Mouse (Mus musculus): ENCODE data around the gene Car9. TPM values are rescaled to one million over a fixed set of nuclear protein-coding genes. Genes with fewer than 3 reads are reported as not detected.

Car9 gene
- total and polyA plus RNA-seq, 3 experiments = 0.77 to 3.3 TPM; not detected in 1

DNA sequence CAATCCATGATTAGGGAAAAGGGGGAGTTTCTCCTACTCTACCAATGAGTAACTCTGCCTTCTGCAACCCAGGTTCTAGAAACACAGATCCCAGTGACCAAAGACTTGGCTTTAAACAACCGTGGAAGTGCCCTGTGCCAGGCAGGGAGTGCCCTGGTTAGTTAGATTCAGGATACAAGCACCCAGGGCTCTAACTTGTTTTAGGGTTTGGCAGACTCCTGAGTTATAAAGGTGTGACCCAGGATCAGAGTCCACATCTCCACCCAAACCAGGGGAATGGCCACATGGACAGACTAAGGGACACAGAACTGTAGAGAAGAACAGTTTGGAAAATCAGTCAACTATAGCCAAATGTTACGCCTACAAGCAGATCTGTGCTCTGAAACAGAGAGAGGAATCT lies 3.7 kb upstream of the Car9 start:
- H3K36me3 ChIP-seq (ENCODE audit: control insufficient read depth in 1 of 2, insufficient read depth in 2 of 2, low read length in 2 of 2) = peaks cover 0 to 13% of the 10 kb centered on the region in 2 experiments; a peak in 2 of 4 replicates
- no peaks in the 10 kb centered on the region for H3K27me3 ChIP-seq (ENCODE audit: control insufficient read depth in 1 of 2, insufficient read depth in 2 of 2, low read length in 2 of 2)
- H3K9ac ChIP-seq (ENCODE audit: control insufficient read depth, low read depth, low read length, poor library complexity, severe bottlenecking) = no peak overlapping the region
- TF ChIP-seq KAT2A (conservative IDR thresholded peaks at IDR 0.05; ENCODE audit: low read depth, low read length) = no peak
- no peak for TF ChIP-seq TBP (IDR thresholded peaks at IDR 0.05; ENCODE audit: low read depth, low read length)
- TF ChIP-seq NRF1 (IDR thresholded peaks at IDR 0.05; ENCODE audit: insufficient read depth, low read depth, low read length, poor library complexity, severe bottlenecking) = no peak
- TF ChIP-seq TAL1 (IDR thresholded peaks at IDR 0.05; ENCODE audit: low read length) = no peak
- TF ChIP-seq E2F4 (IDR thresholded peaks at IDR 0.05; ENCODE audit: borderline replicate concordance, low read depth, low read length) = no peak
- no peak for TF ChIP-seq MEF2A (IDR thresholded peaks at IDR 0.05; ENCODE audit: extremely low read depth, insufficient replicate concordance, low read depth, low read length, poor library complexity, severe bottlenecking)
- TF ChIP-seq SIN3A (IDR thresholded peaks at IDR 0.05; ENCODE audit: low read length) = no peak
- no peak for TF ChIP-seq GABPA (IDR thresholded peaks at IDR 0.05; ENCODE audit: low read depth, low read length)
- no peaks in the 10 kb centered on the region for H3K9me3 ChIP-seq (replicated peaks; ENCODE audit: insufficient read depth, low read length)
- no peak for DNase-seq (ENCODE audit: low read depth, low spot score)
- H3K4me3 ChIP-seq (ENCODE audit: control insufficient read depth in 1 of 2, insufficient read depth in 1 of 2, low read depth in 2 of 2, low read length in 2 of 2) = no peak overlapping the region
- no peak overlapping the region for H3K27ac ChIP-seq (ENCODE audit: control insufficient read depth, low read depth, low read length)
- H3K4me1 ChIP-seq (ENCODE audit: control insufficient read depth in 1 of 2, insufficient read depth in 2 of 2, low read length in 2 of 2) = peaks cover 12 to 25% of the 10 kb centered on the region in 2 experiments
- H3K79me2 ChIP-seq (ENCODE audit: control insufficient read depth, insufficient read depth, low read length, poor library complexity) = peaks cover 8% of the 10 kb centered on the region

DNA sequence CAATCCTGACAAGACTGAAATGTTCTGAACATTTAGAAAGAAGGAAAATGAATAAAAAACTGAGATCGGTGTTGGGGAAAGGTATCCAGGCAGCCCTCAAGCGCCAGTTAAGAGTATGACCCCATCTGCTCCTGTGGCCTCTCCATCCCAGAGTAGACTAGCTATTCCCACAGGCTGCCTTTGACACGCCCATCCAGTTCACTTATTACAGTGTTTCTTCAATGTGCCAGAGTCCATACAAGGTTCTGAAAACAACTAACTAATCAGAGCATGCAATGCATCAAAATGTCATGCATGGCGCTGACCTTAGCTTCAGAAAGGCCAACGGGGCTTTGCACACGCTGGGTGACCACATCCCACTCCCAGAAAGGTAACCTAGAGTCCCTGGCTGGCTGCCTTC lies 3.3 kb upstream of the Car9 start:
- TF ChIP-seq GABPA (IDR thresholded peaks at IDR 0.05; ENCODE audit: low read depth, low read length) = no peak
- TF ChIP-seq ELF1 (IDR thresholded peaks at IDR 0.05; ENCODE audit: low read depth, low read length) = no peak
- TF ChIP-seq TAL1 (IDR thresholded peaks at IDR 0.05; ENCODE audit: low read length) = no peak
- no peak for TF ChIP-seq UBTF (IDR thresholded peaks at IDR 0.05; ENCODE audit: borderline replicate concordance, insufficient read depth, low read depth, low read length)
- TF ChIP-seq POLR2AphosphoS5 (IDR thresholded peaks at IDR 0.05; ENCODE audit: borderline replicate concordance, low read depth, low read length) = no peak
- TF ChIP-seq BHLHE40 (IDR thresholded peaks at IDR 0.05; ENCODE audit: borderline replicate concordance, low read depth, low read length) = no peak
- TF ChIP-seq USF1 (IDR thresholded peaks at IDR 0.05; ENCODE audit: low read depth, low read length) = no peak
- no peak for TF ChIP-seq MYB (IDR thresholded peaks at IDR 0.05; ENCODE audit: low read depth, low read length)
- no peak for TF ChIP-seq MYC (IDR thresholded peaks at IDR 0.05; ENCODE audit: low read depth, low read length)
- no peak for TF ChIP-seq POLR2A (IDR thresholded peaks at IDR 0.05; ENCODE audit: control insufficient read depth in 1 of 2, insufficient read depth in 1 of 2, low read depth in 1 of 2, low read length in 2 of 2, poor library complexity in 1 of 2)
- no peak for TF ChIP-seq CTCF (IDR thresholded peaks at IDR 0.05 in 2 of 3, conservative IDR thresholded peaks at IDR 0.05 in 1 of 3; ENCODE audit: control insufficient read depth in 1 of 3, insufficient read depth in 1 of 3, low read depth in 2 of 3, low read length in 3 of 3, poor library complexity in 1 of 3, severe bottlenecking in 1 of 3)
- no peak for TF ChIP-seq ZMIZ1 (IDR thresholded peaks at IDR 0.05; ENCODE audit: low read depth, low read length)
- no peak for TF ChIP-seq TBP (IDR thresholded peaks at IDR 0.05; ENCODE audit: low read depth, low read length)
- TF ChIP-seq SIN3A (IDR thresholded peaks at IDR 0.05; ENCODE audit: low read length) = no peak
- no peak for TF ChIP-seq JUND (IDR thresholded peaks at IDR 0.05; ENCODE audit: low read depth, low read length)
- no peak for TF ChIP-seq USF2 (IDR thresholded peaks at IDR 0.05; ENCODE audit: borderline replicate concordance in 1 of 2, insufficient read depth in 1 of 2, low read depth in 1 of 2, low read length in 2 of 2)
- peaks cover 0 to 13% of the 10 kb centered on the region in 2 experiments; a peak in 2 of 4 replicates for H3K36me3 ChIP-seq (ENCODE audit: control insufficient read depth in 1 of 2, insufficient read depth in 2 of 2, low read length in 2 of 2)
- H3K9me3 ChIP-seq (replicated peaks; ENCODE audit: insufficient read depth, low read length) = no peaks in the 10 kb centered on the region
- H3K4me3 ChIP-seq (ENCODE audit: control insufficient read depth in 1 of 2, insufficient read depth in 1 of 2, low read depth in 2 of 2, low read length in 2 of 2) = no peak overlapping the region
- H3K27me3 ChIP-seq (ENCODE audit: control insufficient read depth in 1 of 2, insufficient read depth in 2 of 2, low read length in 2 of 2) = no peaks in the 10 kb centered on the region
- no peak overlapping the region for H3K27ac ChIP-seq (ENCODE audit: control insufficient read depth, low read depth, low read length)
- H3K4me1 ChIP-seq (ENCODE audit: control insufficient read depth in 1 of 2, insufficient read depth in 2 of 2, low read length in 2 of 2) = peaks cover 12 to 23% of the 10 kb centered on the region in 2 experiments
- DNase-seq (ENCODE audit: low read depth, low spot score) = no peak
- H3K9ac ChIP-seq (ENCODE audit: control insufficient read depth, low read depth, low read length, poor library complexity, severe bottlenecking) = no peak overlapping the region
- peaks cover 8% of the 10 kb centered on the region for H3K79me2 ChIP-seq (ENCODE audit: control insufficient read depth, insufficient read depth, low read length, poor library complexity)
